Comparison of ENCODE assay signal across 14 mouse cellular contexts in the genomic region with DNA sequence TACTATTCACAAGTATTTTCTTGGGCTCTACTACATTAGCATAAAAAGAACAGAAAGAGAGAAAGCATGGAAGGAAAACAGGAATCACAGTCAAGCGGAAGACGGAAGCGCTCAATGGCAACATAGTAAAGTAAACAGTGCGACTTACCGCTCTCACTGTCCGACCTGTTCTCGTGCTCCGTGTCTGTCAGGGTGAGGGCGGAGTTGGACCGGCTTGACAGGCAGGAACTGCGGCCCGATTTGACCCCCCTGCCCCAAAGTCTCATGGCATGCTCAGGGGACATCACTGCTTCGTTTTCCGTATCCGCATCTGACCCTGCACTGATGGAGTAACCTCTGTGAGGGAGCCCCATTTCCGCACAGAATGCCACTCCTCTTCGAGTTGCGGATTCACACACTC.
DNase-seq lines count a peak whose midpoint lies in the region; ATAC-seq and TF ChIP-seq lines count a peak whose summit lies in the region.
"Had no signal": no experiment of that assay in that cellular context is flagged by ENCODE, and none has a peak within 500 bp of the region (broad histone marks: within the 10 kb centered on the region; RNA-seq: fewer than 3 reads in every experiment).

No protein-coding gene starts in this region.

- peaks cover 2% of the 10 kb centered on the region; the same call in 1 of the 2 replicates for H3K4me1 ChIP-seq in liver, adult 2 months (ENCODE audit: control insufficient read depth, insufficient read depth, low read length)
- H3K4me1 ChIP-seq in liver, embryonic 11.5 days (replicated peaks; ENCODE audit: control insufficient read depth, insufficient read depth, low read length): no peaks in the 10 kb centered on the region
- H3K4me1 ChIP-seq in embryonic facial prominence, embryonic 11.5 days (ENCODE audit: control insufficient read depth, insufficient read depth, low read length): no peaks in the 10 kb centered on the region; the same call in 1 of the 2 replicates
- H3K4me1 ChIP-seq in forebrain, embryonic 15.5 days: no peaks in the 10 kb centered on the region
- H3K4me1 ChIP-seq in midbrain, postnatal 0 days (ENCODE audit: insufficient read depth, low read length): no peaks in the 10 kb centered on the region
- H3K4me1 ChIP-seq: kidney, embryonic 15.5 days; neural tube, embryonic 13.5 days had no signal

- H3K79me2 ChIP-seq in liver, adult 2 months (ENCODE audit: control insufficient read depth, insufficient read depth, low read length): no peaks in the 10 kb centered on the region; the same call in 1 of the 2 replicates

- no peak for TF ChIP-seq POLR2A in liver, adult 2 months (IDR thresholded peaks at IDR 0.05; ENCODE audit: extremely low read depth, insufficient read depth, low read length)

- peak; percentile 59 for DNase-seq in liver, adult 2 months (ENCODE audit: extremely low read depth, low read depth, low spot score)
- DNase-seq in liver, embryonic 11.5 days (ENCODE audit: low spot score): no peak
- DNase-seq in embryonic facial prominence, embryonic 11.5 days (ENCODE audit: low spot score): no peak
- no peak for DNase-seq in midbrain, postnatal 0 days (ENCODE audit: low spot score)
- no peak for DNase-seq in ovary, postnatal 14 days (ENCODE audit: low spot score)
- DNase-seq in c-Kit-positive CD71-positive TER-119-positive erythroid progenitor cells, embryonic 14.5 days (ENCODE audit: low spot score): no peak
- DNase-seq: gastrocnemius, postnatal 25 days; heart, postnatal 4 days; right cerebral cortex, postnatal 25 days; thymus, postnatal 36 days had no signal

- no peak overlapping the region; the same call in 1 of the 2 replicates for H3K9ac ChIP-seq in liver, adult 2 months (ENCODE audit: low read depth, low read length)
- H3K9ac ChIP-seq in liver, embryonic 11.5 days (ENCODE audit: low read depth, low read length): no peak overlapping the region
- H3K9ac ChIP-seq in embryonic facial prominence, embryonic 11.5 days (replicated peaks; ENCODE audit: low read length): no peak overlapping the region
- H3K9ac ChIP-seq in forebrain, embryonic 15.5 days (replicated peaks): peak overlapping the region; percentile 3; the same call in 1 of the 2 replicates
- H3K9ac ChIP-seq in midbrain, postnatal 0 days (replicated peaks; ENCODE audit: low read length, poor library complexity, severe bottlenecking): no peak overlapping the region
- H3K9ac ChIP-seq: kidney, embryonic 15.5 days; neural tube, embryonic 13.5 days had no signal

- H3K36me3 ChIP-seq in liver, adult 2 months (ENCODE audit: control insufficient read depth, insufficient read depth, low read length): no peaks in the 10 kb centered on the region
- H3K36me3 ChIP-seq in liver, embryonic 11.5 days (ENCODE audit: control insufficient read depth, insufficient read depth, low read length): no peaks in the 10 kb centered on the region
- no peaks in the 10 kb centered on the region for H3K36me3 ChIP-seq in embryonic facial prominence, embryonic 11.5 days (replicated peaks; ENCODE audit: control insufficient read depth, insufficient read depth, low read depth, low read length)
- H3K36me3 ChIP-seq in forebrain, embryonic 15.5 days: no peaks in the 10 kb centered on the region
- no peaks in the 10 kb centered on the region for H3K36me3 ChIP-seq in midbrain, postnatal 0 days (ENCODE audit: insufficient read depth, low read length)
- H3K36me3 ChIP-seq: kidney, embryonic 15.5 days; neural tube, embryonic 13.5 days had no signal

- TF ChIP-seq CTCF in liver, adult 2 months (IDR thresholded peaks at IDR 0.05; ENCODE audit: low read depth, low read length): no peak
- TF ChIP-seq CTCF in midbrain, postnatal 0 days (IDR thresholded peaks at IDR 0.05): no peak

- H3K27me3 ChIP-seq in liver, adult 2 months (ENCODE audit: control insufficient read depth, insufficient read depth, low read length): no peaks in the 10 kb centered on the region
- no peaks in the 10 kb centered on the region for H3K27me3 ChIP-seq in liver, embryonic 11.5 days (replicated peaks; ENCODE audit: control insufficient read depth, insufficient read depth, low read length)
- H3K27me3 ChIP-seq in embryonic facial prominence, embryonic 11.5 days (ENCODE audit: control insufficient read depth, insufficient read depth, low read length): no peaks in the 10 kb centered on the region
- no peaks in the 10 kb centered on the region for H3K27me3 ChIP-seq in forebrain, embryonic 15.5 days
- no peaks in the 10 kb centered on the region for H3K27me3 ChIP-seq in midbrain, postnatal 0 days (ENCODE audit: insufficient read depth, low read length)
- H3K27me3 ChIP-seq: kidney, embryonic 15.5 days; neural tube, embryonic 13.5 days had no signal

- H3K4me3 ChIP-seq in liver, adult 2 months (ENCODE audit: insufficient read depth, low read depth, low read length): peak overlapping the region; percentile 32; the same call in 1 of the 2 replicates
- H3K4me3 ChIP-seq in liver, embryonic 11.5 days (ENCODE audit: low read depth, low read length): no peak overlapping the region
- no peak overlapping the region for H3K4me3 ChIP-seq in embryonic facial prominence, embryonic 11.5 days (ENCODE audit: low read depth, low read length)
- peak overlapping the region; percentile 35 for H3K4me3 ChIP-seq in forebrain, embryonic 15.5 days
- H3K4me3 ChIP-seq in midbrain, postnatal 0 days (ENCODE audit: low read depth, low read length): peak overlapping the region; percentile 10; the same call in 1 of the 2 replicates
- H3K4me3 ChIP-seq: kidney, embryonic 15.5 days; neural tube, embryonic 13.5 days had no signal

- no peak overlapping the region for H3K27ac ChIP-seq in liver, adult 2 months (replicated peaks; ENCODE audit: insufficient read depth, low read depth, low read length)
- H3K27ac ChIP-seq in liver, embryonic 11.5 days (ENCODE audit: low read depth, low read length): no peak overlapping the region
- no peak overlapping the region for H3K27ac ChIP-seq in embryonic facial prominence, embryonic 11.5 days (replicated peaks; ENCODE audit: low read depth, low read length)
- no peak overlapping the region for H3K27ac ChIP-seq in forebrain, embryonic 15.5 days (replicated peaks)
- no peak overlapping the region for H3K27ac ChIP-seq in midbrain, postnatal 0 days (ENCODE audit: low read depth, low read length)
- H3K27ac ChIP-seq: kidney, embryonic 15.5 days; neural tube, embryonic 13.5 days had no signal

- H3K4me2 ChIP-seq in liver, embryonic 11.5 days: no peak overlapping the region
- H3K4me2 ChIP-seq in embryonic facial prominence, embryonic 11.5 days (ENCODE audit: low read depth, low read length): peak overlapping the region; percentile 34
- H3K4me2 ChIP-seq in forebrain, embryonic 15.5 days (replicated peaks): peak overlapping the region; percentile 43
- peak overlapping the region; percentile 23 for H3K4me2 ChIP-seq in midbrain, postnatal 0 days (ENCODE audit: low read depth, low read length, poor library complexity, severe bottlenecking)
- H3K4me2 ChIP-seq: kidney, embryonic 15.5 days; neural tube, embryonic 13.5 days had no signal

- no peak for ATAC-seq in liver, embryonic 11.5 days (replicated peaks; ENCODE audit: low FRiP score)
- no peak for ATAC-seq in embryonic facial prominence, embryonic 11.5 days (replicated peaks; ENCODE audit: insufficient number of reproducible peaks, low FRiP score, low TSS enrichment, low read depth)
- ATAC-seq in forebrain, embryonic 15.5 days (replicated peaks): peak; percentile 13; the same call in 1 of the 2 replicates
- ATAC-seq in midbrain, postnatal 0 days (ENCODE audit: low FRiP score): no peak
- no peak for ATAC-seq in CD4-positive, CD25-positive, alpha-beta regulatory T cell, adult 4 months

- WGBS in liver, adult 2 months: 58% methylated on average over 18 of the region's 18 CpGs
- 61% methylated on average over 18 of the region's 18 CpGs for WGBS in liver, embryonic 11.5 days
- 41% methylated on average over 18 of the region's 18 CpGs for WGBS in embryonic facial prominence, embryonic 11.5 days
- 28% methylated on average over 18 of the region's 18 CpGs for WGBS in forebrain, embryonic 15.5 days
- WGBS in midbrain, postnatal 0 days: 63% methylated on average over 18 of the region's 18 CpGs

- no peaks in the 10 kb centered on the region for H3K9me3 ChIP-seq in liver, embryonic 11.5 days (ENCODE audit: control insufficient read depth, low read length)
- H3K9me3 ChIP-seq in embryonic facial prominence, embryonic 11.5 days (replicated peaks; ENCODE audit: control insufficient read depth, low read length): no peaks in the 10 kb centered on the region
- H3K9me3 ChIP-seq in forebrain, embryonic 15.5 days: no peaks in the 10 kb centered on the region
- H3K9me3 ChIP-seq in midbrain, postnatal 0 days (ENCODE audit: low read length): no peaks in the 10 kb centered on the region
- H3K9me3 ChIP-seq: kidney, embryonic 15.5 days; neural tube, embryonic 13.5 days had no signal

Comparison
In these comparisons a context has a peak if more than half of its experiments do, and no peak if none do; other contexts are left out.
1. H3K4me3 ChIP-seq: peak in liver, adult 2 months (single experiment), forebrain, embryonic 15.5 days (single experiment) and midbrain, postnatal 0 days (single experiment); none in liver, embryonic 11.5 days (single experiment) and embryonic facial prominence, embryonic 11.5 days (single experiment).